Mouse (Mus musculus) cerebellum, postnatal 36 days (tissue): Measurements from ENCODE around the gene Fam167b.

Source experiments
- DNase-seq, 2 experiments: peaks; one replicate each; pipeline ENCODE4 v3.0.0; 2021 to 2022; ENCODE audit warnings: mixed read lengths in 2 of 2

Gene Fam167b

DNA sequence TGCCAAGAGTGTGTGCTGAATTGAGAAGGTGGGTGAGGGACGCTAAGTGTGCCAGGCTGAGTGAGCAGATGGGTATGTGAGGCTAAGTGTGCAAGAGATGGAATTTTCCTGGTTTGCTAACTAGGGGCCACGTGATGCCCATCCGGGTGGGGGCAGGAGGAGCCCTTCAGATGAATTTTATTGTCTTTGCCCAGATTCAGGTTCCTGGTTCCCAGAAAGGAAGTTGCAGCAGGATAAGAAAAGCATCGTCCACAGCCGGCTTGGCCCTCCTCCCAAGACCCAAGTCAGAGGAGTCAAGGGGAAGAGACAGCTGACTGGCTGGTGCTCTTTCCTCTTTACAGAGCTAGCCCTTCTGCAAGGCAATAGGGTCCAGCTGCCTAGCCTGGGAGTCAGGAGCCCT is at the start of gene Fam167b:
TSS of gene Fam167b (minus strand) at position 84 of the 400 bp plus-strand sequence.
- DNase-seq: no peak

DNA sequence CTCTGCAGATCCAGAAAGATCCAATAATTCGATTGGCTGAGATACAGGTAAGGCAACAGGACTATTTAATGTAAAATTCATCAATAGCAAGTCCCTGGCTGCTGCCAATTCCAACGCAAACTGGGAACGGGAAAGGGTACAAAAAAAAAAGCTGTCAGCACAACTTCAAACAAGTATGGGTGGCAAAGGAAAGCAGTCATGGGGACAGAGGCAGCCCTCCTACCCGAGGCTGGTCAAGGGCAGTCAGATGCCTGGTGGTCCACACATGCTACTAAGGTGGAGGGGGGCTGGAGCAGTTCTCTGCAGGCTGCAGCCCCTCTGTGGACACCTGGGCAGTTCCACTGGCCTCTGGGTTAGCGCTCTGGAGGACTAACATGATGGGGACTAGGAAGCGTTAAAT is 47.7 kb upstream of the Fam167b start:
- DNase-seq: no peak

DNA sequence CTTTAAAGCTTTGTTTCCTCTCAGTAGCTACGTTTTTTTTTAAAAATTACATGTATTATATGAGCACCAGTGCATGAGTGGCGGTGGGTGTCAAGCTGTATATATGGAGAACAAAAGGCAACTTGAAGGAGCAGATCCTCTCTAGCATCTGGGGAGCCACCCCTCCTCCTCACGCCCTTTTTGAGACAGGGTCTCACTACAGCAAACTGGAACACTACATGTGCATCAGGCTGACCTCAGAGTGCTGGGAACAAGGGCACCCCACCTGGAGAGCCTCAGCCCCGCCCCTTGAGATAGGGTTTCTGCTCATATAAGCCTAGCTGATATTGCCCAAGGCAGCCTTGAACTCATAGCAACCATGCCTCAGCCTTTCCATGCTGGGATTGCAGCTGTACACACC is 47.1 kb upstream of the Fam167b start:
- DNase-seq: no peak

DNA sequence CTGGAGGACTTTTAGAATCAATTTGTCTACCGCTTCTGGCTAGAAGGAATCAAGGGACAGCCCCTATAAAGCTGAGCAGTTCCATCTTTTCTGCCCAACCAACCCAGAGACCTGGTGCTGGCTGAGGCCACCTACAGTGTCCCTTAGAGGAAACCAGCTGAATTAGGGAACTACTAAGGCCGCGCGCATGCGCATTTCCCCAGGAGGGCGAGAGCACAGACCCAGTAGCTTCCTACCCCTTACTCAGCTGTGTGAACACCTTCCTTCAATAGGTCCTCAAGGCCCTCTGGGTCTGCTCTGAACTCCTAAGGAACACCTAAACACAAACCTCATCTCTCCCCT is 46.7 kb upstream of the Fam167b start:
- peak; percentile 69 to 70 for DNase-seq

DNA sequence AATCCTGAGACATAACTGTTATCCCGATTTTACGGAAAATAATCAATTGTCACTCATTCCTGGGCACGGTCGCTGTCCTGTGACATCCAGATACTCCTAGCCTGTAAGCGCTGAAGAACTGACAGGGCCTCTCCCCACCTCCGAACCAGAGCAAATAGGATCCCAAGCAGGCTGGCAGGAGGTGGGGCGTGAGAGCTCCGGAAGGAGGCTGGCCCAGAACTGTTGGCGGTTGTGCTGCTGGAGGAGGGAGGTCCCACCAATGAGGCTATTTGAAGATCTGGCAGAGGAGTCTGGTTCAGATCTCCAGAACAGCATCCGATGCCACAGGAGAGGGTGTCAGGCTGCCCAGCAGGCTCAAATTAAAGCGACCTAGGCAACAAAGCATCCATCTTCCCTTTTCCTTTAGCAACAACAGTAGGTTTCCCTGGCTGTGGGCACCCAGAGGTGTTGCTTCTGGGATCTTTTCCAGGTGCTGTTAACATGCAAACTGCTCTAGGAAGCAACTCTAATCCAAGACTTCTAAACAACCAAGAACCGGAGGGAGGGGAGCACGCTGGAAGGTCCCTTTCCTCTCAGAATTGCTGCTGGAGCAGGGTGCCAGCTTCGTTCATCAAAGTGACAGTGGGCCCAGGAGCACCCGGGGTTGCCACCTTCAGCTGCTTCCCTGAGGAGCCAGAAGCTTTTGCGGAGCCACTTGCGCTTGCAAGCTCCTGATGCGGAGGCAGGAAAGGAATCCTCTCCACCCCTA is 46.1 kb upstream of the Fam167b start:
- DNase-seq: peak; percentile 87 to 89

DNA sequence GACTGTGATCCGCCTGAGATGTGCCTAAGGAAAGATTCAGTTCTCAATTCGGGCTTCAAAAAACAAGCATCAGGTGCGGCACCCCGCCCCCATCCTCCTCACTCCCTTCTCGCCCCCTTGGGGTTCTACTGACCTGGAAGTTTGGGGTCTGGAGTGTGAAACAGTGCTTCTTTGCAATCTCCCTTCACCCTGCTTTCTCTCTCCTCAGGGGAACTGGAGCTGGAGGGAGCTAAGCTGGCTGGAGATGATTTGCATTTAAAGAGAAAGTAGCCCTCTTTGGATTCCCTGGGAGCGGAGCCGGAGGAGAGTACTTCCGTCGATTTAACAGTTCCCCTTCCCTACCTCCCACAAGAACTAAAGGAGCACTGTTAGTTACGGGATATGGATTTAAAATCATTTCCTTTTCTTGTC is 45.3 kb upstream of the Fam167b start, which contains the start of gene Ccdc28b:
TSS of gene Ccdc28b (minus strand) at position 267 of the 411 bp plus-strand sequence.
- DNase-seq: peak; percentile 42 to 62

DNA sequence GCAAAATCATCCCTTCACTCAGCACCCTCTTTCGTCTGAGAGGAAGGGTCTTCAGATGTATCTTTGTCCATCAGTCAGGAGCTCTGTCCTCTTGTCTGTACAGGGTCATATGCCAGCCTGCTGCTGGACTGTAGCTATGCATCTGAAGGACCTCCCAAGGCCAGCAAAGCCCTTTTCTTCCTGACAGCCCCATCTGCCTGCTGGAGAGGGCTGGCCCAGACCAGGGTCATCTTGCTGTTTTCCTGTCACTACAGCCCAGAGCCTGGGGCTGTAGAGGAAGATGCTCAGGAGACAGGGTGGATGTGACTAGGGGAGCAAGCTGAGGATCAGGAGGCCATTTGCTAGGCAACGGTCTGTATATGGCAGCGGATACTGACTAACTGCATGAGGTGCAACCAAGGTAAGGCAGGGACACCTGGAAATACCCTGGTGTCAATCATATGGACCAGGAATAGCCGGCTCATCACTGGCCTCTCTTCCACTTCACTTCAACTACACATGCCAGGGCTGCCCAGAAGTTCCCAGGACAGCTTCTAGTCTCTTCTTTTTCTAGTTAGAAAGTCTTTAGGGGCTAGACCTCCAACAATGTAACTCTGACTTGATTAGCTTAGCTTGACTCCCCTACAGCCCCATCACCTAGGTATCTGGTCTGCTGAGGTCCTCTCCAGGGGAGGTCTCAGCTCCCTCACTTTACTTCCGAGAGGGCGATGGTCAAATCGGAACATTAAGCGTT is 44.6 kb upstream of the Fam167b start:
- DNase-seq: peak; percentile 35 to 52

DNA sequence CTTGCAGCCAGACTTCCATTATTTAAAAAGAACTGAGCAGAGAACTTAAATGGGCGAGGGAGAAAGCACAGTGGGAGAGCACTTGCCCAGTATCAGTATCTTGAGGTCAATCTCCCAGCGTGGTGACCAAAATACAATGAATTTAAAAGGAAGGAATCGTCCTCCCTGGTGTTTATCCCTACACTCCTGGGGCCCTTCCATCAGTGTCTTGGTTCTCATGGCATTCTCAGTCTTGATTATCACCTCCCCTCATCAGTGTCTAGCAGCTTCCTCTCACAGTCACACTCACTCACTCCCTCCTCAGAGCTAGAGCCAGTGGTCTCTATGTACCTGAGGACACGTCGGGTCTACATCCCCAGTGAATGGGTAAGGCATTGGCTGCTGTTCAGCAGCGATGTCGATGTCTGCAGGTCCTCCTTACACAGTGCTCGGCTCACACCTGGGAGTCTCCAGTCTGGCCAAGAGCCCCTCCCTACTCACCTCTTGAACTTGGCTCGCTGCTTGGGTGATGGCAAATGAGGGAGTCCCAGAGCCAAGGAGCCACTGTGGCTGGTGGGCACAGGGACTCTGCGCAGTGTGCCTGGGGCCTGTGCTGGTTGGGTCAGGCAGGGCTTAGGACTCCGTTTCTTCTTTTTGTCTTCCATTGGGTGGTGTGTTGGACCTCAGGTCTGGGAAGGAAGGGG is 43.9 kb upstream of the Fam167b start:
- DNase-seq: no peak

DNA sequence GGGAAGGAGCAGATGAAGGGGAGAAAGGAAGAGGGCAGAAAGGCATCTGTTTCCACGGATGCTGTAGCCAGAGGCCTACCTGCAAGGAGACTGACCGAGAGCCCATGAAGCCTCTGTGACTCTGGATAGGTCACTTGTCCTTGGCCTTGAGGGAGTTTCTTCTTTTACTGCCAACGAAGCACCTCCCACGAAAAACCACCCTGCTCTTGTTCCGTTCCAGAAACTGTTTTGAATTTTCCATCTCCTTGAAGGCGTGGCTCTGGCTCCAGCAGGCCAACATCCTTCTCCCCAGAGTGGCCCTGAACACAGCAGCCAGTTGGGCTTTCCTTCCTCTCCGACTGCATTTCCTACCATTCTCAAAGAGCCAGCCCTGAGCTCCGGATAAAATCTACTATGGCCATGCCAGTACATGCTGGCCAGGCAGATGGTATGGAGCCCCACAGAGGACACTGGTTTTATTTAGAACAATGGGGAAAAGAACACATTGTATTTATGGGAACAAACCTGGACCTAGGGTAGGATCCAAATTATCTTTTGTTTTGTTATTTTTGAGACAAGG is 43.0 kb upstream of the Fam167b start:
- peak; percentile 70 to 77 for DNase-seq

DNA sequence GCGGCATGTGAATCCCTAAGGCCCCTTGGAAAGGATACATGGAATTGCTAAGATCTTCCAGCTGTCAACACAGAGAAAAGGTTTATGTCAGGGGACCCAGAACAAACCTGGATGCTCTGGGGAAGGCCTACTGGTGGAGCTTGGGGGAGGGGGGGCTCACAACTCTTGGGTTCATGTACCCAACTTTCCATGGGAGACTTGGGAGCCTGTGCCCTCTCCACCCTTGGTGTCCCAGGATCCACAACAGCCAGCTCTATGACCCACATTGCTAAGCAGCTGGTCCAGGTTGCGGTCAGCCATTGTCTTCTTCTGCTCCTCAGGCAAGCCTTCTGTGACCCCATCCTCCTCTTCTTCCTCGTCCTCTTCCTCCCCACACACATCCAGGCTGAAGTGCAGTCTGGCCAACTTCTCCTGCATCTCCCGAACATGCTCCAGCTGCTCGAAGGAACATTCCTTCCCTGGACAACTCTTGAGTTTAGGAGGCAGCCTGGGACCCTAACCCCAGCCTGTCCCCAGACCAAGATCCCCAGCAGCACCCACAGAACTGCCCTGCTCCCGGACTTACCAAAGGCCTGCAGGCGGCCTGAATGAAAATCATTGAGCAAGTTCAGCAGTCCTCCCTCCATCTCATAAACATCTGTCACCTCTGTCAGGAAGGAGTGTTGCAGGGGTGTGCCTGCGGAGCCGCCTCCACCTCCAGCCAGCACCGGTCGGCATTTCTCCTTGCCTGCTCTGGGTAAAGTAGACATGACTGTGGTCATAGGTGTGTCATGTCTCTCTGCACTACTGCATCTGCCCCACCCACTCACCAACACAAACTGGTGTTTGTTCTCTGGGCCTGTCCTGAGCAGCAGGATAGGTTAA is 42.3 kb upstream of the Fam167b start:
- DNase-seq: no peak

DNA sequence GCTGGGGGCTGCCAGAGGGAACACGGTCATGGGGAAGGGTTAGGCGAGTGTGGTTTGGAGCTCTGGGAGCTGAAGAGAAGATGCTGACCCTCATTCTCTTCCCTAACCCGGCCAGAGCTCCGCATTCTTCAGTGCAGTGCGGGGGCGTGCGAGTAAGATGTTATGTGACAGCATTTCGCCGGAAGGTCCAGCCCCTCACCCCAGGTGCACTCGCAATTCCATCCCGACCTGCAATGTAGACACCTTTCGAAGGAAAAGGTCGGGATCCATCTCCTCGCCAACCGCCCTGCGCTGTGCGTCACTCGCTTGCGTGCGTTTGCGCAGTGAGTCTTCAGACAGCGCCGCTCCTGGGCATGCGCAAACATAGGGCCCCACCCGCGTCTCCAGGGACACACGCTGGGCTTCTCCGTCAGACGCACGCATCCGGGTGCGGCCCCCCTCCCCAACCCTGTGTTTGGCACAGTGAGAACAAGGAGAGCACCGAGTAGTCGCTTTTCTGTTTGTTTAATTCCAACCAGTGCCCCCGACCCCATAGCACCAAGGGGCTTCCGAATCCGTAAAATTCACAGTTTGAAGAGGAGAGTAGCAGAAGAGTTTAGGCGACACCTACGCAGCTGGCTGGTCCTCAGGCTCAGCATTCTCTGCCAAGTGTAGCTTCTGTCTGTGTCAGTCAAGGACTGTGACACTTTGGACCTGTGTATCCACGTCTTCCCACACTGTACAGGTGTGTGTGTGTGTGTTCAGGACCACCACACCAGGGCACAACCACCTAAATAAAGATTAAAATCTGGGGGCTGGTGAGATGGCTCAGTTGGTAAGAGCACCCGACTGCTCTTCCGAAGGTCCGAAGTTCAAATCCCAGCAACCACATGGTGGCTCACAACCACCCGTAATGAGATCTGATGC is 40.7 kb upstream of the Fam167b start, which contains the start of gene Iqcc:
TSS of gene Iqcc (minus strand) at position 314 of the 906 bp plus-strand sequence.
- peak; percentile 96 for DNase-seq

DNA sequence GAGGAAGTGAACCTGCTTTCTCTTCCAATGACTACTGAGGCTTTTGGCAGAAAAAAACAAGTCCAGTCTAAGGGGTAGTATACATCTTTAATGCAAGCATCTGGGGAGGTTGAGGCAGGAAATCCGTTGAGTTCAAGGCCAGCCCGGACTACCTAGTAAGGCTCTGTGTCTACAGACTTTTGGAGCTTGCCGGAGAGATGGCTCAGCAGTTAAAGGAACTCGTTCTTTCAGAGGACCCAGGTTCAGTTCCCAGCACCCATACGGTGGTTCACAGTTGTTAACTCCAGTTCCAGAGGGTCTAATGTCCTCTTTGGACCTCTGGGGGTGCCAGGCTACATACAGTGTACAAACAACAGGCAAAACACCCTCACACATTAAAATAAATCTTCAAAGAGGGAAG is 39.7 kb upstream of the Fam167b start:
- no peak for DNase-seq

DNA sequence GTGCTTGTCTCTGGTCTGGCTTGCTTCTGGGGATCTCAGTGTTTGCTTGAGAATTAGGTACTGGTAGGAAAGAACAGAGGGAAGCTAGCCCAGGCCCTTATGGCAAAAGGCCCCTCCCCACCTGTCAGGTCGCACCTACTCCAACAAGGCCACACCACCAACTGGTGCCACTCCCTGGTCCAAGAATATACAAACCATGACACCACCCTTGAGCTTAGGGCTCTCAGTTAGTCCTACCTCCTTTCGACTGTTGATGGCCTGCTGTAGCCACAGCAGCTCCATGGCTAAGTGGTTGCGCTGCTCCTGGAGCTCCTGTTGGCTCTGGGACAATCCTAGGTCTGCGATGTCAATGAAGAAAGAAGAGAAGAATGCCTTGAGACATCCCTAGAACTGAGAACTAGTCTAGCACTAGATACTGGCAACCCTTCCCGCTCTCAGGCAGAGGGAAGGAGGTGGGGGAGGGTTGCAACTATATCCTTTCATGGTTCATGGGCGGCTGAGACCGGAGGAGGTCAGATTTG is 38.8 kb upstream of the Fam167b start:
- no peak for DNase-seq

DNA sequence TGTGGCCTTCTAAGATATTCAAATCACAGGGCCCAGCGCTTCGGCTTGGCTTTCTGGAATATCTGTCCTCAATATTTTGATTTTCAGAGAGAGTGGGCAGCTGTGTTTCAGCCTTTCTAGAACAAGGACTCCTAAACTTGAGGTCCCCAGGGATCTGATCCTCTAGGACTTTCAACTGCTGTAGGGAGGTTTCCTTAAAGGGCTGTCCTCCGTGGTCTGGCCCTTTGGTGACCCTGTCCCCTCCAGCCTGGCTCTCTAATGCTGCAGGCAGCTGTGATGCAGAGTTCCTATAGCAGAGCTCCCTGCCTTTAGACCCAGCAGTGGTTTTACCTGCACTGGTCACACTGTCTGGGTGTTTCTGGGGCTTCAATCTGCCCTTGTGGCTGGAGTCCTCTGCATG is 38.3 kb upstream of the Fam167b start:
- no peak for DNase-seq

DNA sequence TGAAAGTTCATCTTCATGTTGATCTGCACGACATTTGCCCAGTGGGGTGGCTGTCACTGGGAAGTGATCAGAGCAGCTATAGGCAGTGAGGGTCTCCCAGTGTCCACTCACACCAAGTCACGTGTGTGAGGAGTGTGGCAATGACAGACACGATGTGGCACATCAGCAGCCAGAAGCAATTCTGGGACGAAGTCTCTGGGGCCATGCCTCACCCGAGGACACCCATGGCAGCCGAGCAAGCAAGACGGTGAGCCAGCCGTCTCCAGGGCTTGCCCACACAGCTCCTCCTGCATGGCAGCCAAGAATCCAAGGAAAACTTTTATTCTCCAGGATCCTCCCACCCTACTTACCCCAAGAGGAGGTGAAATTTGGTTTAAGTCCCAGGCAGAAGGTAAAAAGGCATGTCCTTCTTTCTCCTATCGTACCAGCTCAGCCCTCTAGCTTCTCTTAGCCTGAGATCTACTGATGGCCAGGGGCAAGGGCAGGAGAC is 37.5 kb upstream of the Fam167b start:
- DNase-seq: no peak

DNA sequence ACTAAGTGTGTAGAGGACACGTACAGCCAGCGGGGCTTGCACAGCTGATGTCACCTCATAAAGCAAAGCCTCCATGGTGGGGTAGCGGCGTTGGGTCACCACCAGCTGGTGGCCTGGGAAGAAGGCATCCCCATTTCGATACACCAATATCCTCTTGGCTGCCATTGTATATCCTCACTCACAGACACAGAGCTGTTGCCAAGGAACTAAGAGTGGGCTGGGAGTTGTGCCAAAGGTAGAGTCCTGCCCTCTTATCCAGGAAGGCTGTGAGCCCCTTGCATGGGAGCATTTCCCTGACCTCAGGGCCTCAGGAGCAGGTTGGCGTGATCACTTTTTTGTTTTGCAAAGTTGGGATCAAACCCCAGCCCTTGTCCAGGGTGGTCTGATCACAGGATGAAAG is 35.7 kb upstream of the Fam167b start, which contains the start of gene Dcdc2b:
TSS of gene Dcdc2b (minus strand) at position 165 of the 400 bp plus-strand sequence.
- no peak for DNase-seq

DNA sequence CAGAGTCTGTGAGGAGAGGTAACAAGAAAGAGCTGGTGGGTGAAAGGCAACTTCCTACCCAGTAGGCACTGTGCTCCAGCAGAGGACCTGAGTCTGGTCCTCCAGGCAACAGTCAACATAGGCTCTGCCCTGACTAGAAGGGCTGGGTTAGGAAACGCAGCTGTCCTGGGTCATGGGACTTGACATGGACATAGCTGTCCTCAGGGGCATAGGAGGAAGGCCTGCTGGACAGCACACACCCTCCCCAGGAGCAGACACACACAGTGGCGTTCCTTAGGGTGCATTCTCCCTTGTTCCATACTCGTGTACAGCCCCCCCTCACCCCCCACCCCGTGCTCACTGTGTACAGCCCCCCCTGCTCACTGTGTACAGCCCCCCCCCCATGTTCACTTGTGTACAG is 32.1 kb upstream of the Fam167b start:
- no peak for DNase-seq

DNA sequence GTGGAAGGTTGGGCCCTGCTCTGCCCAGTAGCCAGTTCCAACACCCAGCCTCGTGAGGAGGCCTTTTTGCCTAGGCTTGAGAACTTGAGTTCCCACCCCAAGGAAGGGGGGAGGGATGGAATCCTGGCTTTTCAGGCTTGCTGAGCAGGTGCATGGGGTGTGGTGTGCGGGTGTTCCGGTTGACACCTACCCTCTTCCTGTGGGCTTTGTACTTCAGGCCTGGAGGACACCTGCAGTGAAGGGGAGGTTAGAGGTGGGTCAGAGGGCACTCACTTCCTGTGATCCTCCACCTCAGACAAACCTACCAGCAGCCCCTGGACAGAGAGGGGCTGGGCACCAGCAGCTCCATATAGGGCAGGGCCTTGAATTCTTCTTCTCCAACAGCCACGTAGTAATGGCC is 31.7 kb upstream of the Fam167b start:
- DNase-seq: no peak

DNA sequence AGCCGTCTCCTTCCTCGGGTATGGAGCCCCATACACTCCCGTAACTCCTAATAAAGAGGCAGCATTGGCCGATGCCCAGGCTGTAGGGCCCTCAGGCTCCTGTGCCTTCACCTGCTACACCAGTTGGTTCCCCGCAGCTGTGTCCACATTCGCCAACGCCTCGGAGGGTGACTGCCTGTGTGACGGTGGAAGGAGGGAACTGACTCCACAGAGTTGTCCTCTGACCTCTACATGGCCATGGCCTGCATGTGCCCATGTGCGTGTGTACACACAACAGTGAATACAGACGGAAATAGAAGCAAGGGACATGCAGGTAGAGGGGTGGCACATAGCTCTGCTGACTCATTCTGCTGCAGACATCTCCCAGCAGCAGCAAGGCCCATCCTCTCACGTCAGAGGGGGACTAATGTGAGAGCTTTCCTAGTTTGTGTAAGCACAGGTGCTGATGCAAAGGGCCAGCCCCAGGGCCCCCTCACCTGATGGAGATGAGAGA is 30.8 kb upstream of the Fam167b start:
- DNase-seq: peak in 1 of 2 experiments; percentile 30

DNA sequence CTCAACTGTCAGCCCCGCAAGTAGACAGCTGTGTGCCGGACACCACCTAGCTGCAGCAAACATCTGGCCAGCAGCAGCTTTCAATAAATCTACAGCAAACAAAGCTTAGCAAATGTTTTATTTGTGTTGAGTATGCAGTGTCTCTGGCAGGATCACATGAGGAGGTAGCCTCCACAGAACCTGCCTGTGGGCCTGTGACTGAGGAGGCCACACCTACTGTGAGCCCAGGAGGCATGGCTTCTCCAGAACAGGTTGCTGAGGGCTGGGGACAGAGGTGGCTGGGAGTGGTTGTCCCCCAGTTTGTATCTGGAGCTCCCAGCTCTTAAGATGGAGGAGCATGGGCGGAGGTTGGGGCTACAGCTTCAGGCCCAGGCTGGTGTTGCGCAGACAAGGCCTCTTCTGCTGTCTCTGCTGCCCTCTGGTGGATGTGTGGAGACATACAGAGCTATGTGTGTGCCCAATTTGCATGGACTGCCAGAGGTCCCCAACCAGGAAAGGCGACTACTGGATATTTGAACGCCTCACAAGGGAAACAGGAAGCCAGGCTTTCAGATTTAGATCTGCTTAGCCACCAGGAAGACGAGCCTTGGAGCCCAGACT is 30.2 kb upstream of the Fam167b start:
- peak; percentile 80 to 82 for DNase-seq
